Mouse (Mus musculus) liver, postnatal 0 days (tissue): ENCODE measurements around the gene Hoxa2.

Experiments
- CTCF ChIP-seq: sonication (generic); IDR thresholded peaks from 2 replicates; pipeline ENCODE4 v1.5.1; 2016; ENCODE audit warnings: antibody characterized with exemption, low read depth
- EP300 ChIP-seq: IDR thresholded peaks from 2 replicates; pipeline ENCODE4 v1.6.1; 2016; ENCODE audit warnings: antibody characterized with exemption, low read depth, mild to moderate bottlenecking

- TF ChIP-seq CTCF (no peak), EP300 (no peak)
Measured at GRCm38 (mm10) chr6:52186500-52186899, 21.9 kb upstream of the Hoxa2 start.
